Mouse (Mus musculus): Measurements from ENCODE around the gene Fam241a.

GRCm38 (mm10) chr3:127913885-127914709, 18.0 kb upstream of the Fam241a start:
- TF ChIP-seq CTCF (IDR thresholded peaks at IDR 0.05; ENCODE audit: low read depth) (no peak), EP300 (optimal IDR thresholded peaks at IDR 0.05) (no peak)
